Mouse (Mus musculus) ES-CJ7 (cell line): ENCODE measurements around the gene C2cd4d.
A peak's percentile ranks its signal among the peaks of the same experiment; 100 is the strongest.

Experiments used
- DNase-seq: peaks from one replicate; pipeline ENCODE4 v3.0.0; 2011; ENCODE audit warnings: low read depth, low spot score

The C2cd4d gene

DNA sequence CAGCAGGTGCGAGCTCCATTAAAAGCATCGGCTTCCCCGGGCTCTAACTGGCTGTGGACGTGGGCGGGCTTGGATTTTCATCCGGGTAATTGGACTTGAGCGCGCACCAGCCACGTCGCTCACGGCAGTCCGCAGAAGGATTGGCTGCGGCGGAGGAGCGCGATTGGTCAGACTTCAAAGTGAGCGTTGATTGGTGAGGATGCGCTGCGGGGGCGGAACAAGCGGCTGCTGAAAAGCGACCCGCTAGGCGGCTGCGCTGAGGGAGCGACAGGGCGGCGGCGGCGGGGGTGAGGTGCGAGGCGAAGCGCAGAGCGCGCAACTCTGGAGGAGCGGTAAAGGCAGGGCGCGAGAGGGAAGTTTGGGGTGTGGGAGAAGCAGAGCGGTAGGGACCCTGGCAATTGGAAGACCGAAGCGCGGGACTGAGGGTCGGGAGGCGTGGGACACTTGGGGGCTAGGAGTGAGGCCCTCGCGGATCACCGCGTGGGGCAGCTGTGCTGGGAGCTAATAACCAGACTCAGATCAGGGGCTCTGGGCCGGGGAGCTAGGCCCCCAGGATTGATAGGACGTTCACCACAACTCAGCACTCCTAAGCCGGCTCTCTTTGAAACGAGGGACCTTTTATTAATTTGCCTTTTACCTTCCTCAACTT is 50.9 kb downstream of the C2cd4d start, which contains the start of gene Tdrkh:
TSS of gene Tdrkh (plus strand) at position 243 of the 649 bp plus-strand sequence.
- peak; percentile 97 for DNase-seq
